22 mouse cellular contexts compared by ENCODE assay signal in the genomic region with DNA sequence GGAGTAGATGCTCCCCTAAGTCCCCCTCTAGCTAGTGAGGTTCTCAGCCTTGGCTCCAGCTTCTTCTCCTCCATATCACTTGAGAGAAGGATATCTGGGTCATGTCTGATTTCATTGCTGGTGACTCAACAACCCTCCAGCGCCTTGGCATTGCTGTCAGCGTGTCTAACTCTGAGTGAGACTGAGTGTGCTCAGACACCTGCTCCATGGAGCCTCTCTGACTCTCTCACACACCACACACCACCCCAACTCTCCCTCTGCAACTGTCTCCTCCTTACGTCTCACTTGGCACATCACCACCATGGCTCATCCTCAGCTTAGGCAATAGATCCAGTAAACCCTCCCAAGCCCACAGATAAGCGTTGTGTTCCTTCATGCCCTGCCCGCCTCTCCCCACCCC.
"Had no signal": no experiment of that assay in that cellular context is flagged by ENCODE, and none has a peak within 500 bp of the region (broad histone marks: within the 10 kb centered on the region; RNA-seq: fewer than 3 reads in every experiment).

No protein-coding gene starts in this region.

- H3K9ac ChIP-seq: heart, embryonic 12.5 days; hindbrain, embryonic 12.5 days; hindbrain, embryonic 14.5 days; intestine, embryonic 15.5 days; limb, embryonic 12.5 days; liver, embryonic 13.5 days; liver, embryonic 15.5 days had no signal

- H3K4me3 ChIP-seq: gastrocnemius, adult 2 months; heart, embryonic 10.5 days; heart, embryonic 12.5 days; hindbrain, embryonic 10.5 days; hindbrain, embryonic 12.5 days; intestine, embryonic 15.5 days; layer of hippocampus, adult 2 months; limb, embryonic 10.5 days; limb, embryonic 12.5 days; liver, embryonic 13.5 days; liver, embryonic 15.5 days had no signal

- H3K27ac ChIP-seq: gastrocnemius, adult 2 months; heart, embryonic 10.5 days; hindbrain, embryonic 10.5 days; hindbrain, embryonic 12.5 days; hindbrain, embryonic 14.5 days; intestine, embryonic 15.5 days; layer of hippocampus, adult 2 months; limb, embryonic 10.5 days; limb, embryonic 12.5 days; liver, embryonic 13.5 days; liver, embryonic 15.5 days had no signal

- DNase-seq: gastrocnemius, adult 2 months; gastrocnemius, postnatal 10 days; gastrocnemius, postnatal 25 days; heart, postnatal 10 days; heart, postnatal 4 days; kidney, adult 18-20 months; kidney, adult 8-10 months; kidney, postnatal 10 days; kidney, postnatal 25 days; kidney, postnatal 4 days; liver; liver, embryonic 13.5 days had no signal

- H3K27me3 ChIP-seq: heart, embryonic 12.5 days; hindbrain, embryonic 12.5 days; intestine, embryonic 15.5 days; limb, embryonic 12.5 days; liver, embryonic 13.5 days; liver, embryonic 15.5 days had no signal

- H3K36me3 ChIP-seq: heart, embryonic 10.5 days; heart, embryonic 12.5 days; hindbrain, embryonic 10.5 days; hindbrain, embryonic 12.5 days; intestine, embryonic 15.5 days; limb, embryonic 10.5 days; limb, embryonic 12.5 days; liver, embryonic 13.5 days; liver, embryonic 15.5 days had no signal

- H3K4me1 ChIP-seq: heart, embryonic 12.5 days; intestine, embryonic 15.5 days; limb, embryonic 10.5 days; limb, embryonic 12.5 days; liver, embryonic 13.5 days; liver, embryonic 15.5 days had no signal
